Mouse (Mus musculus): ENCODE measurements around the gene Zfr2. TPM values are rescaled to one million over a fixed set of nuclear protein-coding genes. Genes with fewer than 3 reads are reported as not detected.

Gene Zfr2
- polyA plus RNA-seq (2014; fragmentation: Nextera tagmentation; extraction: Ambion mirVana): 9.2 and 10.8 TPM in 2 replicates

DNA sequence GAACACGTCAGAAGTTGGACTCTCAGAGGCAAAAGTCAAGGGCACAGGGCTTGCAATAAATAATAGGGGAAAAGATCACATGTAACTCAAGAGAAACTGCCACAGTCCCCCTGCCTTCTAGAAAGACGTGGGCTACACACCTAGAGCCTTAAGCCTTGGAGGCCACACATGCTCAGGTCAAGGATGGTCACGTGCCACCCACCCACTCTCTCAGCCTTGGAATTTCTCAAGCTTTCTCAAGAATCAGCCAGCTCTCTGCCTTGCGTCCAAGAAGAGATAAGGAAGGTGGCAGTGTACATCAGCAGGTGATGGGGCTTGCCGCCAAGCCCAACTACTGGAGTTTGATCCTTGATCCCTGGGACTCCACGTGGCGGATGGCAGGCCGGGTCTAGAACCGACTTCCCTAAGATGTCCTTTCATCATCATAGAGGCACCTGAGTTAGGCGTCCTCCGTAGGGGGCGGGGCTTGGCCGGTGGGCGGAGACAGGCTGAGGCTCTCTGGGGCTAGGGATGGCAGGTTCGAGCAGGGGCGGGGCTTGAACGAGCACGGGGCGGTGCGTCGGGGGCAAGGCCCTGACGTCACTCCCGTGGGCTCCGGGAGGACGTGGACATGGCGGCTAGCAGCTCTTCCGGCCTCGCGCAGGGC lies at the start of gene Zfr2:
Gene Zfr2, plus strand, starts transcription at position 576 of the 646 bp plus-strand sequence.
- H3K4me3 ChIP-seq (ENCODE audit: low read depth, low read length): peak within 1 kb of the TSS; percentile 76
- peak within 1 kb of the TSS; percentile 62 for H3K4me2 ChIP-seq (replicated peaks; ENCODE audit: low read depth, low read length)
- H3K27me3 ChIP-seq (ENCODE audit: control insufficient read depth, insufficient read depth, low read length): peaks cover 18% of the 10 kb centered on the region
- H3K4me1 ChIP-seq (ENCODE audit: control insufficient read depth, insufficient read depth, low read length): 0 out of 2 replicates have a peak, but pooled peaks cover 8% of the 10 kb centered on the region
- WGBS: 6% methylated on average over 25 of the region's 29 CpGs
- H3K9me3 ChIP-seq (ENCODE audit: control insufficient read depth, low read depth, low read length): no peaks in the 10 kb centered on the region
- no peaks in the 10 kb centered on the region for H3K36me3 ChIP-seq (ENCODE audit: control insufficient read depth, insufficient read depth, low read length)
- H3K9ac ChIP-seq (replicated peaks; ENCODE audit: low read depth, low read length): peak within 1 kb of the TSS; percentile 74
- ATAC-seq (ENCODE audit: insufficient number of reproducible peaks, insufficient read depth, low FRiP score, low read depth): peak; percentile 92
- H3K27ac ChIP-seq (ENCODE audit: low read length): no peak within 1 kb of the TSS

- H3K36me3 ChIP-seq (ENCODE audit: control insufficient read depth, insufficient read depth, low read length): peaks cover 53% of the 10 kb centered on the region
- H3K4me2 ChIP-seq (replicated peaks; ENCODE audit: low read depth, low read length): peak within 1 kb of the TSS; percentile 61
- no peaks in the 10 kb centered on the region for H3K9me3 ChIP-seq (ENCODE audit: control insufficient read depth, low read depth, low read length)
- WGBS: 79% methylated on average over 5 of the region's 5 CpGs
- peak within 1 kb of the TSS; percentile 65 for H3K9ac ChIP-seq (replicated peaks; ENCODE audit: low read depth, low read length)
- H3K27ac ChIP-seq (ENCODE audit: low read length): peak within 1 kb of the TSS; percentile 85
- no peaks in the 10 kb centered on the region for H3K27me3 ChIP-seq (ENCODE audit: control insufficient read depth, insufficient read depth, low read length)
- H3K4me1 ChIP-seq (ENCODE audit: control insufficient read depth, insufficient read depth, low read length): peaks cover 20% of the 10 kb centered on the region
- H3K4me3 ChIP-seq (ENCODE audit: low read depth, low read length): peak within 1 kb of the TSS; percentile 63
- no peak for ATAC-seq (ENCODE audit: insufficient number of reproducible peaks, insufficient read depth, low FRiP score, low read depth)
Measured at GRCm38 (mm10) chr10:81183805-81184204, 49.1 kb upstream of the Zfr2 start, which contains the start of gene 4930442H23Rik. 4930442H23Rik (minus strand) TSS chr10:81183849.

- H3K9me3 ChIP-seq (ENCODE audit: control insufficient read depth, low read depth, low read length): no peaks in the 10 kb centered on the region
- H3K36me3 ChIP-seq (ENCODE audit: control insufficient read depth, insufficient read depth, low read length): peaks cover 43% of the 10 kb centered on the region
- H3K4me1 ChIP-seq (ENCODE audit: control insufficient read depth, insufficient read depth, low read length): peaks cover 20% of the 10 kb centered on the region
- H3K27ac ChIP-seq (ENCODE audit: low read length): peak overlapping the region; percentile 84
- H3K4me2 ChIP-seq (replicated peaks; ENCODE audit: low read depth, low read length): peak overlapping the region; percentile 61; the same call in 1 of the 2 replicates
- no peak overlapping the region for H3K4me3 ChIP-seq (ENCODE audit: low read depth, low read length)
- ATAC-seq (ENCODE audit: insufficient number of reproducible peaks, insufficient read depth, low FRiP score, low read depth): peak; percentile 24; the same call in 1 of the 2 replicates
- 14% methylated on average over 4 of the region's 4 CpGs for WGBS
- H3K9ac ChIP-seq (replicated peaks; ENCODE audit: low read depth, low read length): no peak overlapping the region
- no peaks in the 10 kb centered on the region for H3K27me3 ChIP-seq (ENCODE audit: control insufficient read depth, insufficient read depth, low read length)
Measured at GRCm38 (mm10) chr10:81184765-81185164, 48.2 kb upstream of the Zfr2 start.

DNA sequence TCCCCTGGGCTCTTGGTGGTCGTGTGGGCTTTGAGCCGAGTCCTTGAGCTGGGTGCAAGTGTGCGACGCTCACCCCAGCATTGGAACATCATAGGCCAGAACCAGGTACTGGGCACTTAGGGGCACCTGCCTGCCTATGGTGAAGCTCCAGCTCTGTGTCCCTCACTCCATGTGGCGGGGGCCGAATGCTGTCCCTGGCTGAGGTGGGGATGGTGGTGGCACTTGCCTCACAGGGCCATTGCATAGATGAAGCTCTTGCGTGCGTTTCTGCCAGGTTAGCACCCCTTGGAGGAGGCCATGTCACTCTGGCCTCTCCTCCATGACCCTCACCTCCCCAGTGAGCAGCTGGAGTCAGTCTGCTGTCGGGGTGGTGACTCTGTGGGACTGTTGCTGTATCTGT lies 45.8 kb upstream of the Zfr2 start:
- Histone ChIP-seq H3K4me3 (ENCODE audit: low read depth, low read length) (no peak overlapping the region), H3K4me2 (replicated peaks; ENCODE audit: low read depth, low read length) (no peak overlapping the region), H3K4me1 (ENCODE audit: control insufficient read depth, insufficient read depth, low read length) (peaks cover 23% of the 10 kb centered on the region), H3K9me3 (ENCODE audit: control insufficient read depth, low read depth, low read length) (no peaks in the 10 kb centered on the region), H3K27me3 (ENCODE audit: control insufficient read depth, insufficient read depth, low read length) (no peaks in the 10 kb centered on the region), H3K36me3 (ENCODE audit: control insufficient read depth, insufficient read depth, low read length) (peaks cover 31% of the 10 kb centered on the region), H3K27ac (ENCODE audit: low read length) (no peak overlapping the region), H3K9ac (replicated peaks; ENCODE audit: low read depth, low read length) (no peak overlapping the region)
- WGBS: 96% methylated on average over 9 of the region's 9 CpGs
- ATAC-seq (ENCODE audit: insufficient number of reproducible peaks, insufficient read depth, low FRiP score, low read depth): no peak

GRCm38 (mm10) chr10:81189821-81190220 lies 43.1 kb upstream of the Zfr2 start:
- Histone ChIP-seq H3K4me1 (ENCODE audit: control insufficient read depth, insufficient read depth, low read length) (peaks cover 14% of the 10 kb centered on the region), H3K27ac (ENCODE audit: low read length) (no peak overlapping the region), H3K36me3 (ENCODE audit: control insufficient read depth, insufficient read depth, low read length) (peaks cover 28% of the 10 kb centered on the region), H3K4me3 (ENCODE audit: low read depth, low read length) (no peak overlapping the region), H3K4me2 (replicated peaks; ENCODE audit: low read depth, low read length) (no peak overlapping the region), H3K9me3 (ENCODE audit: control insufficient read depth, low read depth, low read length) (no peaks in the 10 kb centered on the region), H3K9ac (replicated peaks; ENCODE audit: low read depth, low read length) (no peak overlapping the region), H3K27me3 (ENCODE audit: control insufficient read depth, insufficient read depth, low read length) (0 out of 2 replicates have a peak, but pooled peaks cover 3% of the 10 kb centered on the region)
- ATAC-seq (ENCODE audit: insufficient number of reproducible peaks, insufficient read depth, low FRiP score, low read depth): no peak
- 82% methylated on average over 26 of the region's 26 CpGs for WGBS

- no peak overlapping the region for H3K4me3 ChIP-seq (ENCODE audit: low read depth, low read length)
- peaks cover 9% of the 10 kb centered on the region for H3K4me1 ChIP-seq (ENCODE audit: control insufficient read depth, insufficient read depth, low read length)
- peaks cover 9% of the 10 kb centered on the region; the same call in 1 of the 2 replicates for H3K27me3 ChIP-seq (ENCODE audit: control insufficient read depth, insufficient read depth, low read length)
- no peaks in the 10 kb centered on the region for H3K9me3 ChIP-seq (ENCODE audit: control insufficient read depth, low read depth, low read length)
- H3K36me3 ChIP-seq (ENCODE audit: control insufficient read depth, insufficient read depth, low read length): peaks cover 28% of the 10 kb centered on the region
- H3K9ac ChIP-seq (replicated peaks; ENCODE audit: low read depth, low read length): no peak overlapping the region
- H3K27ac ChIP-seq (ENCODE audit: low read length): peak overlapping the region; percentile 1; the same call in 1 of the 2 replicates
- no peak overlapping the region for H3K4me2 ChIP-seq (replicated peaks; ENCODE audit: low read depth, low read length)
- no peak for ATAC-seq (ENCODE audit: insufficient number of reproducible peaks, insufficient read depth, low FRiP score, low read depth)
- WGBS: 71% methylated on average over 31 of the region's 31 CpGs
Measured at GRCm38 (mm10) chr10:81190236-81190911, 42.6 kb upstream of the Zfr2 start.

DNA sequence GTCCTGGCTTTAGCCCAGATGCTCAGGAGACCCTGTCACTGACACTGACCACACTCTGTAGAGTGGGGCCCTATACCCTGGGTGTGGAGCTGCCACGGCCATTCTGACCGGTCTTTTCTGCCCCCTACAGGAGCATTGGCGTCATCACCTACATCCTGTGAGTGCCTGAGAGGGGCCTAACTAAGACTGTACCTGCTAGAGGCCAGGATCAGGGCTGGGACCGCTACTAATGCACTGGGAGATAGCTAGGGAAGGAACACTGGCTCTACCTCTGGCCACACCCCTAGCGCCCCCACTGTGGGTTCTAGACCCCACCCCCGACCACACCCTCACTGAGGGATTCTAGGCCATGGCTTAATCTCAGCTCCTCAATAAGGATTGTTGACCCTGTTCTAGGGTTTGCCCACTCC lies 42.0 kb upstream of the Zfr2 start:
- Histone ChIP-seq H3K4me2 (replicated peaks; ENCODE audit: low read depth, low read length) (no peak overlapping the region), H3K36me3 (ENCODE audit: control insufficient read depth, insufficient read depth, low read length) (peaks cover 28% of the 10 kb centered on the region), H3K9ac (replicated peaks; ENCODE audit: low read depth, low read length) (no peak overlapping the region), H3K4me1 (ENCODE audit: control insufficient read depth, insufficient read depth, low read length) (peaks cover 9% of the 10 kb centered on the region), H3K27me3 (ENCODE audit: control insufficient read depth, insufficient read depth, low read length) (peaks cover 9% of the 10 kb centered on the region; the same call in 1 of the 2 replicates), H3K9me3 (ENCODE audit: control insufficient read depth, low read depth, low read length) (no peaks in the 10 kb centered on the region), H3K27ac (ENCODE audit: low read length) (peak overlapping the region; percentile 1; the same call in 1 of the 2 replicates), H3K4me3 (ENCODE audit: low read depth, low read length) (no peak overlapping the region)
- ATAC-seq (ENCODE audit: insufficient number of reproducible peaks, insufficient read depth, low FRiP score, low read depth): no peak
- WGBS: 56% methylated on average over 6 of the region's 6 CpGs

DNA sequence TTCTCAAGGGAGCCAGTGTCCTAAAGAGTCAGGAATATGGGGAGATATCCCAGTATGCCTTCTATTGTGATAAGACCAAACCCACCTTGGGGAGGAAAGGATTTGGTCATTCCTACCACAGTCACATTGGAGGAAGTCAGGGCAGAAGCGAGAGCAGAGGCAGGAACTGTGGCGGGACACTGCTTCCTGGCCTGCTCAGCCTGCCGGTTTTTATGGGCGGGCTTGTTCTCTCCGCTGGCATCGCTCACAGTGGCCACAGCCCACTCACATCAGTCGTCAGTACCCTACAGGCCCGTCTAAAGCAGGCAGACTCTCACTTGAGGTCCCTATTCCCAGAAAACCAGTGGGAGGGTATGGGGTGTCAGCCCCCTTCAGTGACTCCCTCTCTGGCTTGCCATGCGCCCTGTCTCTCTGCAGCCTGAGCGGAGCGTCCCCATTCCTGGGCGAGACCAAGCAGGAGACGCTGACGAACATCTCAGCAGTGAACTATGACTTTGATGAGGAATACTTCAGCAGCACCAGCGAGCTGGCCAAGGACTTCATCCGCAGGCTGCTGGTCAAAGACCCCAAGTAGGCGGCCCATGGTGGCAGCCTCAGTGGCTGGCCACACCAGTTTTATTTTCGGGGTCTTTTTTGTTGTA lies 41.5 kb upstream of the Zfr2 start:
- Histone ChIP-seq H3K4me3 (ENCODE audit: low read depth, low read length) (no peak overlapping the region; the same call in 1 of the 2 replicates), H3K27me3 (ENCODE audit: control insufficient read depth, insufficient read depth, low read length) (peaks cover 9% of the 10 kb centered on the region; the same call in 1 of the 2 replicates), H3K9ac (replicated peaks; ENCODE audit: low read depth, low read length) (peak overlapping the region; percentile 65; the same call in 1 of the 2 replicates), H3K27ac (ENCODE audit: low read length) (peak overlapping the region; percentile 85; the same call in 1 of the 2 replicates), H3K4me2 (replicated peaks; ENCODE audit: low read depth, low read length) (peak overlapping the region; percentile 97), H3K4me1 (ENCODE audit: control insufficient read depth, insufficient read depth, low read length) (peaks cover 9% of the 10 kb centered on the region), H3K9me3 (ENCODE audit: control insufficient read depth, low read depth, low read length) (no peaks in the 10 kb centered on the region), H3K36me3 (ENCODE audit: control insufficient read depth, insufficient read depth, low read length) (peaks cover 26% of the 10 kb centered on the region)
- ATAC-seq (ENCODE audit: insufficient number of reproducible peaks, insufficient read depth, low FRiP score, low read depth): 0 out of 2 replicates have a peak, but pooled peaks have one; percentile 0
- WGBS: 87% methylated on average over 18 of the region's 18 CpGs
